Mouse (Mus musculus): ENCODE results near the gene Mcee.

Gene Mcee

GRCm38 (mm10) chr7:64392122-64392818 is at the start of gene Mcee, which contains the start of gene Mphosph10:
TSS of gene Mcee (plus strand) at chr7:64392607.
TSS of gene Mphosph10 (minus strand) at chr7:64392268.
- peak; percentile 82 to 92 for DNase-seq (ENCODE audit: low spot score in 2 of 2)

DNA sequence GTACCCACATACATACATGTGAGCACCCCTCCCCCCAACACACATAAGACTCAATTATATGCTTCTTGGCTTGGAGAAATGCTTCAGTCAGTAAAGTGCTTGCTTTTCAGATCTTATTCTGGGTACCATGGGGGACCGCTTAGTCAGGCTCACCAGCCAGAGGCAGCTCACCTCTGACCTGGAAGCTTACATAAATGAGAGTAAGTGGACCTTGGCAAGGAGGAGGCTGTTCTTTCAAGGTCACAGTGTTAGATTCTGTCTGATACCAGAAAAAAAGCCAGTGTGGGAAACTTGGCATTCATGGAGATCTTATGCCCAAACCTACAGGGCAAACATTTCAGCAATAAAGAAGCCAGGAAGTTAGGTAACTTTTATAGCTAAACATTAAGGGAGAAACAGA is 44.6 kb upstream of the Mcee start:
- no peak for DNase-seq (ENCODE audit: low spot score in 2 of 2)

GRCm38 (mm10) chr7:64349147-64349861 is 43.1 kb upstream of the Mcee start:
- peak in 1 of 2 experiments; percentile 41 for DNase-seq (ENCODE audit: low spot score in 2 of 2)

- DNase-seq (ENCODE audit: low spot score in 2 of 2): peak in 1 of 2 experiments; percentile 38
Measured at GRCm38 (mm10) chr7:64351087-64351486, 41.3 kb upstream of the Mcee start.

- DNase-seq (ENCODE audit: low spot score in 2 of 2): no peak
Measured at GRCm38 (mm10) chr7:64354206-64354605, 38.2 kb upstream of the Mcee start.

DNA sequence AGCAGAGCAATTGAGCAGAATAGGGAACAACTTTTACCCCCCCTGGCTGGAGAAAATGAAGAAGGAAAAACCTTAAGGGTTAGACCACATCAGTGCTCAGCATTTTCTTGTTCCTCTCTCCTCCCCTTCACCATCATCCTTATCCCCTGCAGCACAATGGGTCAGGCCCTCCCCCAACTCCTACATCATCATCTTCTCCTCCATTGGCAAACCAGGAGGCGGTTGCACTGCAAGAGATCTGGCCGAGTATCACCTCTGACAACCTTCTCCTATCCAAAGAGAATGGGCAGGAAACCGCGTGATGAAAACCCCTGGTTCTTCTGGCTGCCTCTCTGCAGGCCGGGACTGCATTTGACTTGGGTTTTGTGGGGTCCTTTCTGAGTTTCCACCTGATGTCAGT is 35.7 kb upstream of the Mcee start:
- no peak for DNase-seq (ENCODE audit: low spot score in 2 of 2)

- DNase-seq (ENCODE audit: low spot score in 2 of 2): no peak
Measured at GRCm38 (mm10) chr7:64357405-64357804, 35.0 kb upstream of the Mcee start.

DNA sequence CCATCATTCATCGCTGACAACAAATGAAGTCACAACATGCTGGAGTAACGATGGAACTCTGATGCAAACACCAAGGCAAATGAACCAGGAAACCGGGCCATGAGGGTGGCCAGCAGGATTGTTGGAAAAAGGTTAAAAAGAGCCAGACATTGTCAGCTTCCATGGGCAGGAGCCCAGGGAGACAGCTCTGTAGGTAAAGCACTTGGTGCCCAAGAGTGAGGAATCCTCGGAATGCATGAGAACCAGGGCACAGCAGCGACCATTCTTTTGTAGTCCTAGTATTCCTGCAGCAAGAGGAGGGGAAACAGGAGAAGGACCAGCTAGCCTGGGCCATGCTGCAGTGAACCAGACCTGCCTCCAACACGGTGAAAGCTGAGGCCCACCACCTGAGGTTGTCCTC is 33.7 kb upstream of the Mcee start:
- DNase-seq (ENCODE audit: low spot score in 2 of 2): no peak

GRCm38 (mm10) chr7:64359943-64360585 is 32.3 kb upstream of the Mcee start:
- DNase-seq (ENCODE audit: low spot score in 2 of 2): no peak

- DNase-seq (ENCODE audit: low spot score in 2 of 2): no peak
Measured at GRCm38 (mm10) chr7:64360586-64360945, 31.8 kb upstream of the Mcee start.

- no peak for DNase-seq (ENCODE audit: low spot score in 2 of 2)
Measured at GRCm38 (mm10) chr7:64365863-64366262, 26.5 kb upstream of the Mcee start.

- no peak for DNase-seq (ENCODE audit: low spot score in 2 of 2)
Measured at GRCm38 (mm10) chr7:64369841-64370240, 22.6 kb upstream of the Mcee start.

GRCm38 (mm10) chr7:64371940-64372878 is 20.2 kb upstream of the Mcee start:
- no peak for DNase-seq (ENCODE audit: low spot score in 2 of 2)

GRCm38 (mm10) chr7:64373147-64373829 is 19.1 kb upstream of the Mcee start:
- no peak for DNase-seq (ENCODE audit: low spot score in 2 of 2)

DNA sequence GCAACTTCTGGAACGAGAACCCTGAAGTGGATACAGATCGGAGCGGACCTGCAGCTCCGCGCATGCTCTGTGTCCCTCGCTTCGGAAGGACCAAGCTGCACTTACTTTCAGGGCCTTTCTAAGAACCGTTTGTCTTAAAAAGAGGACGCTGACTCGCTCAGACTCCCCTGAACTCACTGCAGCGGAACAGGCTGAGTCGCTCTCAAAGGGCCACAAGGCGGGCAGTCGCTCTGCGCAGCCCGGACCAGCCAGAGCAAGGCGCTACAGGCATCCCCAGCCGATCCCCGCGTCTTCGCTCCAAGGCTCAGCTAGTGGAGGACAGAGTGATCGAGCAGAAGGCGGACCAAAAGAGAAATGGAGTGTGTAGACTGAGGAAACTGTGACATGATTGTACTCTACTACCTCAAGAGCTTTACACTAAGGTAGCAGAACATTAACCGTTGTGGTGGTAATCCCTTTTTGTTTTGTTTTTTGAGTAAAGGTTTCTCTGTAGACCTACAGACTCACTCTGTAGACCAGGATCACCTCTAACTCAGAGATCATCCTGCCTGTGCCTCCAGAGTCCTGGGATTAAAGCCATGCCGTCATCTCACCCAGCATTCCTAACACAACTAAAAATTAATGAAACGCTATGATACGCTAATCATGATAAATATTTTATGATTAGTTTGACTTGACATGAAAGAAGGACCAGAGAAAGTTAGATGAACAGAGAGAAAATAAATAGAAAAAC is 18.4 kb upstream of the Mcee start, which contains the start of gene Fan1:
Fan1 (minus strand) TSS at position 266 of the 733 bp plus-strand sequence.
- peak; percentile 80 to 85 for DNase-seq (ENCODE audit: low spot score in 2 of 2)

DNA sequence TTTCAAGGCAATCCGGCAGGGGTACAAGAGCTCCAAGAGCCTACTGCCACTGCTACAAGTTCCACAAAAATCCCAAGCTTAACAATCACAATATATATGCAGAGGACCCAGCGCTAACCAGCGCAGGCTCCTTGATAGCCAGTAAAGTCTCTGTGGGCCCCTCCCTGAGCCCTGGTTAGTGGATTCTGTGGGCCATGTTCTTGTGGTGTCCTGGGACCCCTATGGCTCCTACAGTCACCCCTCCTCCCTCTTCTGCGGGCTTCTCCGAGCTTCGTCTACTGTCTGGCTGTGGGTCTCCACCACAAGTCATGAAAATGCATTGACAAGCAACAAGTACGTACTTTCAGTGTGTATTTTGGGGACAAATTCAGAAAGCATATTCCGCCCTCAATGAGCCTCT is 928 bp upstream of the Mcee start:
- no peak for DNase-seq (ENCODE audit: low spot score in 2 of 2)

GRCm38 (mm10) chr7:64392819-64393151 is 378 bp downstream of the Mcee start:
- DNase-seq (ENCODE audit: low spot score in 2 of 2): no peak

DNA sequence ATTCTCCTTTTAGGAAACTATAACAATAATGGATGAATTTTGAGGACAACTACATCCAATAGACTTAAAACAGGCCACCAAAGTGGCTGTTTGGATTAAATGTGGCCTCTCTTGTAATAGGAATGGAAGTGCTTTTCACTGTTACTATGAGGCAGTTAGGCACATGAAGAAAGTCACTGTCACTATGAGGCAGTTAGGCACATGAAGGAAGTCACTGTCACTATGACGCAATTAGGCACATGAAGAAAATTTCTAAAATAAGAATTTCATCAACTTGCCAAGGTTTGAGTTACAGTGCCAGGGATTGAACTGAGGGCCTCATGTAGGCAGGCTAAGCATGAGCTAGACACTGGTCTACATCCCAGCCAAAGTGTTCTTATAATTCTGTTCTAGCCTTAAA is 8.3 kb downstream of the Mcee start:
- DNase-seq (ENCODE audit: low spot score in 2 of 2): no peak

DNA sequence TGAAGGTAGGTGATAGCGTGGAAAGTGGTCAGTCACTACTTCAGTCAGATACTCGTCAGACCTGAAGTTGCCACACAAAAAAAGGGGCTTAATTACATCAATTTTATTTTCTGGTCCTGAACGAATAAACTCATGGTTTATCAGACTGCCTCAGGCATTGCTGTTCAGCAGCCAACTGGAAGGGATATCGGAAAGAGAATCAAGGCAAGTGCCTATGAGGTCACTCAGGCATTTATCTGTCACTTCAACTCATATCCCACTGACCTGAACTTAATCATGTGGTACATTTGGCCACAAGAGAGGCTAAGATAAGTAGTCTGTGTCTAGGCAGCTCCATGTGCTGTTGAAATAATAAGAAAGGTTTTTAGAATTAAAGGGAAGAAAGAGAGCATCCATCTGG is 10.0 kb downstream of the Mcee start:
- no peak for DNase-seq (ENCODE audit: low spot score in 2 of 2)

DNA sequence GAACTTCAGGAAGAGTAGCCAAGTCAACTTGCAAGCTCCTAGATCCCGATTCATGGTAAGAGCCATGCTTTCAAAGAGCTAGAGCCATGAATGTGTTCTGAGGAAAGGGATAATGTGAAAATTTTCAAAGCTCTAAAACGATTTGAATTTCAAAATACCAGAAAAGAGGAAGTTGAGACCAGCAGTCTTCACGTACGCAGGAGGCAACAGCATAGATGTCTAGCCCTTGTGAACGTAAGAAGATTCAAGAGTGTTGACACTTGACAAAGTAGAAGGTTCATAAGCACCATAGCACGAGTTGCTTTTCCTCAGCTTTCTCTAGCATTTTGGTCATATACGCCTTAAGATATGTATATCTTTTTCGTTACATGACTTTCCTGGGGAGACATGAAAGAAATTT is 11.6 kb downstream of the Mcee start:
- DNase-seq (ENCODE audit: low spot score in 2 of 2): no peak

GRCm38 (mm10) chr7:64424861-64425260 is 32.5 kb downstream of the Mcee start:
- DNase-seq (ENCODE audit: low spot score in 2 of 2): no peak
